Mouse (Mus musculus) hindbrain, embryonic 13.5 days (tissue): ENCODE measurements around the gene Plppr1. TPM values are rescaled to one million over a fixed set of nuclear protein-coding genes. Genes with fewer than 3 reads are reported as not detected.
"Not testable (repeated sequence)": the region's sequence is repeated elsewhere in the genome, so short reads cannot be mapped to it uniquely, and the experiment has no call there.

ENCODE experiments used
- ATAC-seq: fragments of 200-750 bp; cut with Nextera tagmentation; 2 replicates; pipeline ENCODE4 v1.8.0; 2017; ENCODE audit warnings: moderate TSS enrichment; ENCODE audit not compliant: low FRiP score
- H3K27ac ChIP-seq: fragments of 300-500 bp; sonication (generic); 2 replicates; pipeline ENCODE4 v1.5.1; 2015; ENCODE audit warnings: inconsistent platforms, mild to moderate bottlenecking, moderate library complexity
- H3K27me3 ChIP-seq: fragments of 300-500 bp; sonication (generic); 2 replicates; pipeline ENCODE4 v1.6.1; 2015; ENCODE audit warnings: mild to moderate bottlenecking, inconsistent platforms
- H3K36me3 ChIP-seq: fragments of 300-500 bp; sonication (generic); 2 replicates; pipeline ENCODE4 v1.6.1; 2015; ENCODE audit warnings: mild to moderate bottlenecking, inconsistent platforms
- H3K4me1 ChIP-seq: fragments of 300-500 bp; sonication (generic); replicated peaks from 2 replicates; pipeline ENCODE4 v1.6.1; 2015; ENCODE audit warnings: inconsistent platforms
- H3K4me2 ChIP-seq: fragments of 300-500 bp; sonication (generic); 2 replicates; pipeline ENCODE4 v1.6.1; 2015; ENCODE audit warnings: inconsistent platforms, mild to moderate bottlenecking, moderate library complexity
- H3K4me3 ChIP-seq: fragments of 300-500 bp; sonication (generic); 2 replicates; pipeline ENCODE4 v1.5.1; 2015; ENCODE audit warnings: mild to moderate bottlenecking, inconsistent platforms
- H3K9ac ChIP-seq: fragments of 300-500 bp; sonication (generic); 2 replicates; pipeline ENCODE4 v1.6.1; 2015; ENCODE audit warnings: mild to moderate bottlenecking, inconsistent platforms
- H3K9me3 ChIP-seq: fragments of 300-500 bp; sonication (generic); 2 replicates; pipeline ENCODE4 v1.6.1; 2016; ENCODE audit warnings: inconsistent platforms
- WGBS: fragments of 180-500 bp; shearing (Covaris S2); methylation state at CpG from one replicate; pipeline ENCODE4 v1.1.7; 2015; 5-methylcytosine and 5-hydroxymethylcytosine counted together
- polyA plus RNA-seq: library from polyadenylated mRNA; unstranded; fragments of >200 nt; fragmentation: Nextera tagmentation; extraction: Ambion mirVana; gene quantifications from 2 replicates; pipeline ENCODE4 v1.2.1, GENCODE M21; 2015

The Plppr1 gene
- polyA plus RNA-seq, 1 experiment from 2014 or later, result 55.1 TPM

- H3K36me3 ChIP-seq, H3K4me2 ChIP-seq, H3K27ac ChIP-seq, H3K4me1 ChIP-seq, H3K9ac ChIP-seq, H3K27me3 ChIP-seq, H3K9me3 ChIP-seq, H3K4me3 ChIP-seq, ATAC-seq: not testable (repeated sequence)
- 73% methylated on average over 1 of the region's 1 CpGs for whole genome bisulfite sequencing
These were observed 288.9 kb downstream of the Plppr1 start for GRCm38 (mm10) chr4:49348001-49348400.

- WGBS, result 48% methylated on average over 2 of the region's 2 CpGs
- Histone ChIP-seq H3K4me3 (no peak overlapping the region), H3K27ac (no peak overlapping the region), H3K9ac (no peak overlapping the region), H3K4me1 (no peaks in the 10 kb centered on the region), H3K4me2 (no peak overlapping the region), H3K9me3 (no peaks in the 10 kb centered on the region), H3K36me3 (no peaks in the 10 kb centered on the region), H3K27me3 (no peaks in the 10 kb centered on the region)
- 0 out of 2 replicates have a peak, but pooled peaks have one; percentile 43 for ATAC-seq
These were observed 289.6 kb downstream of the Plppr1 start for GRCm38 (mm10) chr4:49348677-49349076.

GRCm38 (mm10) chr4:49350470-49350869 is 291.4 kb downstream of the Plppr1 start:
- Histone ChIP-seq H3K4me1 (no peaks in the 10 kb centered on the region), H3K9me3 (no peaks in the 10 kb centered on the region), H3K9ac (no peak overlapping the region), H3K27ac (no peak overlapping the region), H3K4me2 (no peak overlapping the region), H3K36me3 (no peaks in the 10 kb centered on the region), H3K4me3 (no peak overlapping the region), H3K27me3 (no peaks in the 10 kb centered on the region)
- WGBS, result 94% methylated on average over 4 of the region's 4 CpGs
- no peak for ATAC-seq

GRCm38 (mm10) chr4:49357097-49357496 is 298.0 kb downstream of the Plppr1 start:
- H3K27ac ChIP-seq, result no peak overlapping the region
- 0 out of 2 replicates have a peak, but pooled peaks cover 6% of the 10 kb centered on the region for H3K9me3 ChIP-seq
- H3K9ac ChIP-seq, result no peak overlapping the region
- H3K36me3 ChIP-seq, result no peaks in the 10 kb centered on the region
- no peaks in the 10 kb centered on the region for H3K4me1 ChIP-seq
- WGBS, result 82% methylated on average over 2 of the region's 2 CpGs
- ATAC-seq, result no peak
- no peaks in the 10 kb centered on the region for H3K27me3 ChIP-seq
- no peak overlapping the region for H3K4me2 ChIP-seq
- H3K4me3 ChIP-seq, result no peak overlapping the region

GRCm38 (mm10) chr4:49368046-49368445 is 309.0 kb downstream of the Plppr1 start:
- ATAC-seq, result not testable (repeated sequence)
- 85% methylated on average over 3 of the region's 3 CpGs for WGBS

GRCm38 (mm10) chr4:49383576-49384318 is 324.7 kb downstream of the Plppr1 start:
- H3K4me2 ChIP-seq, result not testable (repeated sequence)

More at GRCm38 (mm10) chr4:49368046-49368445, 309.0 kb downstream of the Plppr1 start:
- H3K4me2 ChIP-seq, H3K9me3 ChIP-seq, H3K27me3 ChIP-seq, H3K9ac ChIP-seq, H3K36me3 ChIP-seq, H3K4me1 ChIP-seq, H3K4me3 ChIP-seq, H3K27ac ChIP-seq: not testable (repeated sequence)

GRCm38 (mm10) chr4:49386873-49387272 is 327.8 kb downstream of the Plppr1 start:
- H3K27me3 ChIP-seq, result no peaks in the 10 kb centered on the region
- H3K4me3 ChIP-seq, result no peak overlapping the region
- no peaks in the 10 kb centered on the region for H3K36me3 ChIP-seq
- ATAC-seq, result no peak
- no peak overlapping the region for H3K27ac ChIP-seq
- no peaks in the 10 kb centered on the region for H3K9me3 ChIP-seq
- H3K4me1 ChIP-seq, result no peaks in the 10 kb centered on the region
- WGBS, result 66% methylated on average over 2 of the region's 2 CpGs
- no peak overlapping the region for H3K9ac ChIP-seq
- no peak overlapping the region for H3K4me2 ChIP-seq

More at GRCm38 (mm10) chr4:49383576-49384318, 324.7 kb downstream of the Plppr1 start:
- H3K36me3 ChIP-seq, H3K9ac ChIP-seq, H3K9me3 ChIP-seq, H3K4me3 ChIP-seq, H3K4me1 ChIP-seq, H3K27me3 ChIP-seq, H3K27ac ChIP-seq, ATAC-seq: not testable (repeated sequence)
- WGBS, result 86% methylated on average over 2 of the region's 2 CpGs
